Mouse (Mus musculus) lung, postnatal 0 days (tissue): ENCODE measurements around the gene Snai1.

ENCODE experiments used
- CTCF ChIP-seq: IDR thresholded peaks from 2 replicates; pipeline ENCODE4 v1.5.1; 2016; ENCODE audit warnings: antibody characterized with exemption, mild to moderate bottlenecking
- EP300 ChIP-seq: IDR thresholded peaks from 2 replicates; pipeline ENCODE4 v1.6.1; 2016; ENCODE audit warnings: antibody characterized with exemption, mild to moderate bottlenecking, control low read depth

DNA sequence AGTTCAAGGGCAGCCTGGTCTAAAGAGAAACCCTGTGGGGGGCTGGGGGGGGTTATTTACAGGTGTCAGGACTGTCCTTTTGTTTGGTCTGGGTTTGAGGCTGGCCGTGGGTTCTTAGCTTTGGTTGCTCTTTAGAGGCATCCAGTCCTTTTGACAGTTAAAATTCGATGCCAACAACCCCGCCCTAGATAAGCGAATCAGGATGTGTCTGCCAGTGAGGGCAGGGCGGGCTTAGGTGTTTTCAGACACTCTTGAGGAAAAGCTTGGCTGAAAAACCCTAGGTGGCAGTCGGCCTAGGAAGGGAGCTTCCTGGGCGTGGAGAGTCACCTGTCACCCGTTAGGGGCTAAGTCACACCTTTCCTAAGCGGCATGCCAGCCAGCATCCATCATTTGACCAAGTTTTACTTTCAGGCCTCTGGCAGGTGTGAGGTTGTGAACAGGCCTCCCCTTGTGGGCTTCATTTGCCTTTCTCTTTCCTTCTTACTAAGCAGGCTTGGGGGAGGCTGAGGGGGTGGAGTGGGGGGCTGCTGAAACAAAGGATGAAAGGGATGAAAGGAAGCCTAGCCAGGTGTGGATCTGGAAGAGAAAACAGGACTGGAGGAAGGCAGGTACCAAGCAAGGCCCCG, 1.6 kb upstream of the Snai1 start:
- TF ChIP-seq CTCF (no peak), EP300 (no peak)
